Mouse (Mus musculus) hindbrain, embryonic 11.5 days (tissue): ENCODE data around the gene Smchd1. TPM values are rescaled to one million over a fixed set of nuclear protein-coding genes. Genes with fewer than 3 reads are reported as not detected.

Source experiments
- ATAC-seq: fragments of 200-750 bp; cut with Nextera tagmentation; 2 replicates; pipeline ENCODE4 v1.8.0; 2017; ENCODE audit warnings: mild to moderate bottlenecking, moderate TSS enrichment, moderate library complexity; ENCODE audit not compliant: low FRiP score
- DNase-seq: peaks from one replicate; pipeline ENCODE4 v3.0.0-alpha.2; 2015; ENCODE audit warnings: low spot score
- H3K27ac ChIP-seq: fragments of 300-500 bp; sonication (generic); 2 replicates; pipeline ENCODE4 v1.5.1; 2014; ENCODE audit warnings: mild to moderate bottlenecking, low read depth, low read length
- H3K27me3 ChIP-seq: fragments of 300-500 bp; sonication (generic); 2 replicates; pipeline ENCODE4 v1.6.1; 2014; ENCODE audit warnings: mild to moderate bottlenecking, low read length, moderate library complexity, mixed read lengths; ENCODE audit not compliant: control insufficient read depth, insufficient read depth
- H3K36me3 ChIP-seq: fragments of 300-500 bp; sonication (generic); 2 replicates; pipeline ENCODE4 v1.6.1; 2014; ENCODE audit warnings: mild to moderate bottlenecking, low read length, moderate library complexity, mixed read lengths; ENCODE audit not compliant: control insufficient read depth, insufficient read depth
- H3K4me1 ChIP-seq: fragments of 300-500 bp; sonication (generic); replicated peaks from 2 replicates; pipeline ENCODE4 v1.6.1; 2014; ENCODE audit warnings: low read length, mixed read lengths; ENCODE audit not compliant: control insufficient read depth, insufficient read depth
- H3K4me2 ChIP-seq: fragments of 300-500 bp; sonication (generic); replicated peaks from 2 replicates; pipeline ENCODE4 v1.6.1; 2014; ENCODE audit warnings: mild to moderate bottlenecking, low read depth, low read length
- H3K4me3 ChIP-seq: fragments of 300-500 bp; sonication (generic); 2 replicates; pipeline ENCODE4 v1.5.1; 2014; ENCODE audit warnings: low read depth, low read length
- H3K9ac ChIP-seq: fragments of 300-500 bp; sonication (generic); 2 replicates; pipeline ENCODE4 v1.6.1; 2014; ENCODE audit warnings: low read depth, low read length
- H3K9me3 ChIP-seq: fragments of 300-500 bp; sonication (generic); 2 replicates; pipeline ENCODE4 v1.6.1; 2016; ENCODE audit warnings: low read length; ENCODE audit not compliant: control insufficient read depth
- WGBS: fragments of 180-500 bp; shearing (Covaris S2); extraction: QIAGEN DNeasy Blood & Tissue Kit; methylation state at CpG from one replicate; pipeline ENCODE4 v1.1.7; 2014; 5-methylcytosine and 5-hydroxymethylcytosine counted together
- polyA plus RNA-seq: library from polyadenylated mRNA; unstranded; fragments of >200 nt; fragmentation: Nextera tagmentation; extraction: Ambion mirVana; gene quantifications from 2 replicates; pipeline ENCODE4 v1.2.1, GENCODE M21; 2014

The Smchd1 gene
- polyA plus RNA-seq, 1 experiment from 2014 or later, result 91.1 TPM

DNA sequence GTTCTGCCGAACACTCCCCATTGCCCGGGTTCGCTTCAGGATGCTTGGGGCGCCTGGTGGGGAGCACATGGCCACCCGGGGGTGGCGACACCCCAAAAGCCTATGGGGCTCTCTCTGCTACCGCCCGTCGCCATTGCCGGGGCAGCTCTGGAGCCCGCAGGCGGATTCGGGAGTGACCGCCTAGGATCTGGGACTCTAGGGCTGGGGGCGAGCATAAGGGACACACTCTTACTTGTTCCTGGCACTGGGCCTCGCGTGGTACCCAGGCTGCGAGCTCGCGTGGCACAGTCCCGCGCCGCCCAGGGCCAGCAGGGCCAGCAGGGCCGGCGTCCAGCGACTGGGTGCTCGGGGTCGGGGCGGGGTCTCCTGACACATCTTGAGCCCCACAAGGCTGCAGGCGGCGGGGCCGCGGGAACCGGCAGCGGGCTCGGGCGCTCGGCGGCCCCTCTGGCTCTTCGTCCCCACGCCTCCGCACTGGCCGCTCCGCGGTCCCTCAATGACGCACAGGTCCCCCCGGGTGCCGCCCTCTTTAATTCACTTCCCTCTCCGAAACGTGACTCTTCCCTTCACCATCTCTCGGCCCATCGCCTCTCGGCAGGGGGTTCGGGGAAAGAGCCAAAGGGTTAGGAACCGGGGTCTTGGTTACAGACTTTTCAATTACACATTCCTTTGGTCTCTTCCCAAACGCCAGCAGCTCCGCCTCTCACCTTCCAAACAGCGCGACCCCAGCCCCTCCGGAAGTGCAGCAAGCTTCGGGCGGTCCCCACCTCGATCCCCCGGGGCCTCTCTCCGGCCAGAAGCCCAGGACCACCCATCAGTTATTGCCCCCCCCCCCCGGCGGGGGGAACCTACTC is 164.4 kb downstream of the Smchd1 start:
- ATAC-seq (peak; percentile 57), DNase-seq (no peak)
- Histone ChIP-seq H3K4me2 (peak overlapping the region; percentile 100), H3K9ac (peak overlapping the region; percentile 71), H3K4me1 (peaks cover 6% of the 10 kb centered on the region; the same call in 1 of the 2 replicates), H3K36me3 (no peaks in the 10 kb centered on the region), H3K27me3 (no peaks in the 10 kb centered on the region), H3K9me3 (no peaks in the 10 kb centered on the region), H3K27ac (no peak overlapping the region), H3K4me3 (peak overlapping the region; percentile 64)
- WGBS, result under 1% methylated on average over 67 of the region's 67 CpGs

DNA sequence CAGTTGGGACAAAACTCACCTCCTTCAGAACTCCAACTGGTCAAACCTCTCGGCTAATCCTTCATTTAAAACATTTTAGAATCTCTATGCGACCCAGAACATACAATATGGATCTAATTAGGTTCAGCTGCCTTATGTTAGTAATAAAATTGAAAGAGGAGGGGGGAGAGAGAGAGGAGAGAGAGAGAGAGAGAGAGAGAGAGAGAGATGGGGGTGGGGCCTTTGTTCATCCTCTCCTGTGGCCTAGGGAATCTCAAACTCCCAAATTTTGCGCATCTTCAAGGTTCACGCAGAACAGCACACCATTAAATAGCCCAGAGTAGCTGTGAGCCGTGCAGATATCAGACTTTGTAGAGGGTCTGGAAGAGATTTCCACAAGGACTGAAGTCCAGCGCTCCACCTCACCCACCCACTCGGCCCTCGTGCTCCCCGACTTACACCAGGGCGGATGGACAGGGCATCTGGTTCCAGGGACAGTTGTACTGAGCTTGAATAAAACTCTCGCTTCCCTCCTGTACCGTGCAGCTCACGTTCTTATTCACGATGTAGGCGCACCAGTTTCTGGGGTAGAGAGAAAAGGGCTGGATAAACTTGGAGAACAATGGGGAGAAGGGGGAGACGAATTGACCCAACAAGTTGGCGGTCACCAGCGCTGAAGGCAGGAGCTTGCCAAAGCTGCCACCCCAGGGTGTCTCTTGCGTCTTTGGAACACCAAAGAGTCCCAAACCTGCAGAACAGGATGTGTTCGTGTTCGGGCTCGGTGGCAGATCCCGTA is 165.2 kb downstream of the Smchd1 start:
- Histone ChIP-seq H3K36me3 (no peaks in the 10 kb centered on the region), H3K27ac (no peak overlapping the region), H3K9ac (peak overlapping the region; percentile 71), H3K4me2 (peak overlapping the region; percentile 100), H3K27me3 (no peaks in the 10 kb centered on the region), H3K4me3 (peak overlapping the region; percentile 64), H3K4me1 (peaks cover 6% of the 10 kb centered on the region; the same call in 1 of the 2 replicates), H3K9me3 (no peaks in the 10 kb centered on the region)
- DNase-seq, result peak; percentile 69
- 3% methylated on average over 23 of the region's 23 CpGs for WGBS
- ATAC-seq, result peak; percentile 17

DNA sequence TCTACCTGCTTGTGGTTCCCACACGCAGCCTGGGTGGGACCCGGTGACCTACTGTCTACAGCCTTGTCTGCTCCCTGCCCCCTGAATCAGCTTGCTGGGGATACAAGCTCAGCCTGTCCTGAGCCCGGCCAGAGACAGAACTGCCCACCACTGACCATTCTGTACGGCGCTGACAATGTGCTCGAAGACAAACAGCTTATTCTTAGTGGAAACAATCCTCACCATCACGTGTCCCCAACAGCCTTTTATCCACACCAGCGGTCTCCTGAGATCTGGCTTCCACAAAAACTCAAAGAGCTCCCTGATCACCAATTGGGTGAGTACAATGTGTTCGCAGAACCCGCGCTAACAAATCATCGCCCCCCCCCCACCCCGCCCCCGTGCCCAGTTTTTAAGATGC is 166.0 kb downstream of the Smchd1 start:
- Histone ChIP-seq H3K9ac (no peak overlapping the region; the same call in 1 of the 2 replicates), H3K4me2 (peak overlapping the region; percentile 100), H3K4me1 (peaks cover 6% of the 10 kb centered on the region; the same call in 1 of the 2 replicates), H3K36me3 (no peaks in the 10 kb centered on the region), H3K4me3 (0 out of 2 replicates have a peak overlapping the region, but pooled peaks have one; percentile 6), H3K27ac (no peak overlapping the region), H3K27me3 (no peaks in the 10 kb centered on the region), H3K9me3 (no peaks in the 10 kb centered on the region)
- ATAC-seq (peak; percentile 39; the same call in 1 of the 2 replicates), DNase-seq (peak; percentile 46)
- 17% methylated on average over 14 of the region's 14 CpGs for WGBS

DNA sequence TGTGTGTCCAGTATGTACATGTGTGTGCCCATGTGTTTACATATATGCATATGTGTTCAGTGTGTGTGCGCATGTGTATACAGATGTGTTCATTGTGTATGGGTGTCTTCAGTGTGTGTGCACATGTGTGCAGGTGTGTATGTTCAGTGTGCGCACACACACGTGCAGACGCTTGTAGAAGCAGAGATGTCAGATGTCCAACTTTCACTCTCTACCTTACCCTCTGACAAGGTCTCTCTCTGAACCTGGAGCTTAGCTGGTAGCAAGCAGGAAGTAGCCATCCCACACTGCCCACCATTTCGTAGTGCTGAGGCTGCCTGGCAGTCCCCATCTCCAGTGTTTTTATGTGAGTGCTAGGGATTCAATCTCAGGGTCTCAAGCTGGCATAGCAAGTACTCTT is 166.8 kb downstream of the Smchd1 start:
- 93% methylated on average over 5 of the region's 5 CpGs for WGBS
- Histone ChIP-seq H3K9ac (no peak overlapping the region), H3K27ac (no peak overlapping the region), H3K4me2 (no peak overlapping the region), H3K27me3 (no peaks in the 10 kb centered on the region), H3K4me3 (no peak overlapping the region), H3K4me1 (peaks cover 6% of the 10 kb centered on the region; the same call in 1 of the 2 replicates), H3K36me3 (no peaks in the 10 kb centered on the region), H3K9me3 (no peaks in the 10 kb centered on the region)
- ATAC-seq (no peak), DNase-seq (no peak)

DNA sequence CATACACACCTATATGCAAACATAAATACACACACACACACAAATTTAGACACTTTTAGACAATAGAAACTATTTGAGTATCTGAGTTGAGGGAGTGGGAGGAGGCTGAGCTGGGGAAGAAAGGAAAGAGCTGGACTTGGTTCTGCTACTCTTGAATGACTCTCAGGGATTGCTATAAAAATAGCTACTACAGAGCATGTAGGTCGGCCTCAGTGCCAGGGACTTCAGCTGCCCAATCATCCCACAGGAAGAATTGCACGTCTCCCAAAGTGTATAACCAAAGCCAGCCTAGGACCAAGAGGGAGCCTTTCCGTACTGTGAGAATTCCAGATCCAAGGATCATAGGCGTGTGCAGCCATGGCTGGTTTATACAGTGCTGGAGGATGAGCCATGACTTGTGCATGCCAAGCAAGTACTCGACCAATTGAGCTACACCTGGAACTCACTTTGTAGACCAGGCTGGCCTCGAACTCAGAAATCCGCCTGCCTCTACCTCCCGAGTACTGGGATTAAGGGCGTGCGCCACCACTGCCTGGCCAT is 167.8 kb downstream of the Smchd1 start:
- Histone ChIP-seq H3K27ac (no peak overlapping the region), H3K4me2 (no peak overlapping the region), H3K9ac (no peak overlapping the region), H3K36me3 (no peaks in the 10 kb centered on the region), H3K4me3 (no peak overlapping the region), H3K27me3 (no peaks in the 10 kb centered on the region), H3K9me3 (no peaks in the 10 kb centered on the region), H3K4me1 (peaks cover 6% of the 10 kb centered on the region; the same call in 1 of the 2 replicates)
- no peak for ATAC-seq
- WGBS, result 92% methylated on average over 10 of the region's 10 CpGs
- DNase-seq, result no peak

DNA sequence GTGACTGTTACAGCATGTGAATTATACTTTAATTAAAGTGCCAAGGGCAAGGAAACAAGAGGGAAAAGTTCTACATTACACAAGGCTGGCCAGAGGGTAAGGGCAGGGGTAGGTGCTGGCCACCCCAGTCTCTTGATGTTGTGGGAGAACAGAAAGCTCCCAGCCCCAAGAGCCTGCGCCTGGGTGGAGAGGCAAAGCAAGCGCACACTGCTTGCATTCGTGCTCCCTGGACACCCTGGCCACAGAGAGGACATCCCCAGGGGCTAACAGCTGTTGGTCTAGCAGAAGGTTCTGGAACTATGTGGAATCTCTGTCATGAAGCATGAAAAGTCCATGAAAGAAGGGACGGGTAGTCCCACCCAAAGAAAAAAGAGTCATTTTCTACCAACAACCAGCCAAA is 168.4 kb downstream of the Smchd1 start:
- no peak overlapping the region for H3K9ac ChIP-seq
- H3K4me3 ChIP-seq, result no peak overlapping the region
- no peaks in the 10 kb centered on the region for H3K36me3 ChIP-seq
- no peaks in the 10 kb centered on the region for H3K27me3 ChIP-seq
- no peak overlapping the region for H3K27ac ChIP-seq
- no peaks in the 10 kb centered on the region for H3K9me3 ChIP-seq
- no peak overlapping the region for H3K4me2 ChIP-seq
- peaks cover 6% of the 10 kb centered on the region; the same call in 1 of the 2 replicates for H3K4me1 ChIP-seq
- WGBS, result 89% methylated on average over 4 of the region's 4 CpGs
- no peak for ATAC-seq
- no peak for DNase-seq

DNA sequence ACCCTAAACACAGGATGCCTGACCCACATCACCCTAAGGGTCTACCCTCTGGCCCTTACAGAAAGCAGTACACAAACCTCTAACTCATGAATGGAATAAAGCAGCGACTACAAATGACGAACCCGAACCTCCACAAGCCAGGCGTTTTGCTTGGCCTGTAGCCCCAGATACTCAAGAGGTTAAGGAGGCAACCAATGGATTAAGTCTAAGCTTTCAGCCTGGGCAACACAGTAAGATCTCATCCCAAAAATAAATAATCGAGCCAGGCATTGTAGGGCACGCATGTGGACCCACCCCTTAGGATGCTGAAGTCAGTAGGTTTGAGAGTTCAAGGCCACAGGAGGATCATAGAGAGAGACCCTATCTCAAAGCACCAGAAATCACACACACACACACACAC is 169.1 kb downstream of the Smchd1 start:
- H3K27ac ChIP-seq, result no peak overlapping the region
- no peak overlapping the region for H3K4me3 ChIP-seq
- ATAC-seq (no peak), DNase-seq (no peak)
- no peaks in the 10 kb centered on the region for H3K27me3 ChIP-seq
- H3K9ac ChIP-seq, result no peak overlapping the region
- 80% methylated on average over 6 of the region's 6 CpGs for WGBS
- peaks cover 6% of the 10 kb centered on the region; the same call in 1 of the 2 replicates for H3K4me1 ChIP-seq
- H3K9me3 ChIP-seq, result no peaks in the 10 kb centered on the region
- H3K36me3 ChIP-seq, result no peaks in the 10 kb centered on the region
- no peak overlapping the region for H3K4me2 ChIP-seq

DNA sequence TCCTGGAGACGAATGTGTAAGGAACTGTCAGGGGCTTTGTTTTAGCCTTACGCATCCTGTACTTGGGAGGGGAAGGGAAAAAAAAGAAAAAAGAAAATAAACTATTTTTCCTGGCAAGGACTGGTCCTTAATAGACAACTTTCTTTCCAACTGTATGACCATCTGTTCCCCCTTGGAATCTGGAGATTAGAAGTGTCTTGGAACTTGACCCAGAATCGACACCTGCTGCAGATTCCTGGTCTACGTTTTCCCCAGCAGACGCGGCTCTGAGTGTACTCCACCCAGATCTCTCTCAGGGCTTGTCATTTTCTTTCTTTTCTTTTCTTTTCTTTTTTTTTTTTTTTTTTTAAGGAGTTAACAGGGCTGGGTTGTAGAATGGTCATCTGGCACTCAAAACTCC is 171.7 kb downstream of the Smchd1 start:
- DNase-seq, result no peak
- ATAC-seq, result no peak
- H3K9ac ChIP-seq, result no peak overlapping the region
- no peak overlapping the region for H3K4me3 ChIP-seq
- no peaks in the 10 kb centered on the region for H3K27me3 ChIP-seq
- H3K27ac ChIP-seq, result no peak overlapping the region
- no peak overlapping the region for H3K4me2 ChIP-seq
- no peaks in the 10 kb centered on the region for H3K36me3 ChIP-seq
- H3K9me3 ChIP-seq, result no peaks in the 10 kb centered on the region
- no peaks in the 10 kb centered on the region for H3K4me1 ChIP-seq
- WGBS, result 81% methylated on average over 6 of the region's 6 CpGs
